Mouse (Mus musculus) mouse embryonic stem cell (cell line): ENCODE results near the gene Mturn.

Experiments used
- in situ Hi-C, 2 experiments: fragments of 300-500 bp; cut with MboI; formaldehyde crosslinking; loops; 1 replicate in 1 of 2; 3 replicates in 1 of 2; pipeline ENCODE4 v1.14.3; 2019 to 2020; ENCODE audit warnings: low sequenced_read_pairs in 2 of 2, low pct_unique_long_range_greater_than_20kb in 1 of 2, mixed read lengths in 1 of 2; ENCODE audit not compliant: unreplicated experiment in 1 of 2

Gene Mturn

GRCm38 (mm10) chr6:54691368-54692116 is 10.1 kb downstream of the Mturn start:
- in situ Hi-C loops = no loop called here

DNA sequence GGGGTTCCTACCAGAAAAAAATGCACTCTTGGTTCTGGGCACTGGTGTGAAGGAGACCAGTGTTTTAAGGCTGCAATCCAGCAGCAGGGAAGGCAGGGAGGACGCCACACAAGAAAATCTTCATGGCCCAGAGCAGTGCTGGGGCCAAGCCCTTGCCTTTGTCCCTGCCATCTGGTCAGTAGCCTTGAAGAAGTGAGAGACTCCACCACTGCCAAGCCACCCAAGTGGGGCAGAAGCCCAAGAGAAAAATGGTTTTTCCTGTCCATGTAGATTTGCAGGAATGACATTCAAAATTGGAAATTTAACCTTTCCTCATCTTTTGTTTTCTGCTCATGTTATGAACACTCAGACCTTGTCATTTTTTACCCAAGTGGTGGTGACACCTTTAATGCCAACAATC is 10.8 kb downstream of the Mturn start:
- in situ Hi-C loops = no loop called here

DNA sequence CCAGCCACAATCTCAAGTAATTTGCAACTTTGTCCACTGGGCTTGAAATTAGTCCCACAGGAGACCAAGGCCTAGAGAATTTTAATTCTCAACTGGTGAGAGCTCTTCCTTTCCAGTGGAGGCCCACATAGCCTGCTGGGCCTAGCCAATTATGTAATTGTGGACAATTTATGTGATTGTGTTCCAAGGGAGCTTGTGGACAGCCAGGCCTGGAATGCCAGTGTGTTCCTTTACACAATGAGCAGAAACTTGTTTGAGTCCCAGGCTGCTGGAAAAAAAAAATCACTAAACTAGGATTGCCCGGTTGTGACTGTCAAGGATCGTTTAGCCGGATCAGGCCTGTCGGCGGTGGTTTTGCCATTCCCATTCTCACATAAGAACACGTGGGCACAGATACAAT is 11.9 kb downstream of the Mturn start:
- in situ Hi-C loops = no loop called here

DNA sequence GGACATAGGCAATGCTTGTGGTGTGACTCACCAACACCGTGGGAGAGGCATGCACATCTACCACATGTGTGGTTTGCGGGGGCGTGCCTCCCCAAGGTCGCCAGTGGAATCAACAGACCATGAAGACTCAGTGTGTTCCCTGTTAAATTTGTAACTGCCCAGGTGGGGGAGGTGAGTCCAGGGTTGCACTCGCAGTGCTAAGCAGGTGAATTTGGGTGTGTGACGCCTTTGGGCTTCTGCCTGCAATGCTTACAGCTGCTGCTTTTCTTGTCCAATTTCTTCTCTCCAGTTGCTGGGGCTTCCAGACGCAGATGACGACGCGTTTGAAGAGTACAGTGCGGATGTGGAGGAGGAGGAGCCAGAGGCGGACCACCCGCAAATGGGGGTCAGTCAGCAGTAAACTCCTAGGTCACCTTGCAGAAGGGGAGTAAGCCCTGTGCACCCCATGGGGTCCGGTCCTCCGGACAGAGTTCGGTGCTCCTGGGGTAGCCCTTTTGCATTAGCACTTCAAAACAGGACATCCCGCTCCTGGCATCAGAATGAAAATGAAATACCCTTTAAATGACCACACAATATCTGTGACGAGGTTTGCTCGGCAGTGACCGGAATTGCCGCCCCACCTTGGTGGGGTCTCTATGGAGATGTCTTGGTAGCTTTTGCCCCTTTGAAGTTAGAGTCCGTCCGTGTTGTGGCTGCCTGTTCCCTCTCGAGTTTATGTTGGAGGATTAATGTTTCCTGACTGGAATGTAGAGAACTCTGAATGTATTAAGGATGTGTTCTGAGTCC is 17.5 kb downstream of the Mturn start:
- in situ Hi-C loops = no loop called here

DNA sequence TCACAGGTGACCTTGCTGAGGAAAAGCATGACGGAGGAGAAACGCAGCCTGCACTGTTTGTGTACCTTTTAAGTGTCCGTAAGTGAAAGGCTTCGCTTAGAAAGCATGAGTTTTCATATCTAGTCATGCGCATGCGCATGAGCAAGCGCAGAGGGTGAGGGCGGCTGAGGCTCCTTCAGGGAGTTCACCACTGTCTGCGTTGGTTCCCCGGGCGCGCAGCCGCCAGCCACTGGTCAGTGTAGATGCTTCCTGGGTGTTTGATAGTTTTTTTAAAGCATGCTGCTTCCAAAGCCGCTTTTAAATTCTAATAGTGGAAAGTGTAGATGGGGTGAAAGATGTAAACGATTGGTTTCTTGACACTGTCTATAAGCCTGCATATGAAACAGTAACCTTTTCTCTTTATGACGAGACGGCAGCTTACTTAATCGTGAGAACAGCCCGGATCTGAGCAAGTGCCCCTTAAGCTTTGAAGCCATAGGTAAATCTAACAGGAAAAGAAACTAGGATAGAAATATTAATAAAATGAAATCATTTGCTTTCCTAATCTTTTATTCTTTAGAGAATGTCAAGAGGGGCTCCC is 18.1 kb downstream of the Mturn start:
- in situ Hi-C loops = loop anchor here in 1 of 2 experiments (10.0 kb wide), 1 partner anchor 215 kb away; no protein-coding TSS in a partner anchor

DNA sequence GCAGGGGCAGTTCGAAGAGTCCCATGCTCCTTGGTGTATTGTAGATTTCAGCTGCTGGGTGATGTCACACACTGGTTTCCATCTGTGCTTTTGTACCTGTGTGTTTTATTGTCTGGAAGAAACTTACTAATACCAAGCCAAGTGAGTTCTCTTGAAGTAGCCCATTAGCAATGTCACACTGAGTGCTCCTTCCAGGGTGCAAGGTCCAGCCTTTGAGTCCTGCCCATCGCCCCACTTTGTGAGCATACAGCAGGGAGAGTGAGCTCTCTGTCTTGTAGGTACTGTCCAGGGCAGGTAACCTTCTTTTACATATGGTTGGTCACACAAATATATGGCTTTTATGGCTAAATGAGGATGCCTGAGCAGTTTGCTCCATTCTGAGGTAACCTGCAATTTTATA is 19.1 kb downstream of the Mturn start:
- in situ Hi-C loops = loop anchor here in 1 of 2 experiments (10.0 kb wide), 1 partner anchor 214 kb away; no protein-coding TSS in a partner anchor

GRCm38 (mm10) chr6:54701901-54702300 is 20.5 kb downstream of the Mturn start:
- in situ Hi-C loops = loop anchor here in 1 of 2 experiments (10.0 kb wide), 1 partner anchor 213 kb away; no protein-coding TSS in a partner anchor

GRCm38 (mm10) chr6:54703633-54704538 is 22.5 kb downstream of the Mturn start:
- in situ Hi-C loops = loop anchor here in 1 of 2 experiments (10.0 kb wide), 1 partner anchor 211 kb away; no protein-coding TSS in a partner anchor

DNA sequence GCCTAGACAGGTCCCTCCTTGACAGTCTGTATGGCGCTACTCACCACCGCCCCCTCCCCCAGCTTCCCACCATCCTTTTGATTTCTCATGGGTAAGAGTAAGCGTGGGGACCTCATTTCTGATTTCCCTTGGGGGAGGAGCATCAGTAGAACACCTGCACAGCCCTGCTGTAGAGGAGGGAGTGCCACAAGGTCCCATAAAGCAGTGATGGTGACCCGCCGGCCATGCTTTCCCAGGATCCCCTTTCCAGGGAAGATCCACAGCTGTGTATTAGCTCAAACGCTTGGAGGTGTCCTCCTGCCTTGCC is 23.1 kb downstream of the Mturn start:
- in situ Hi-C loops = loop anchor here in 1 of 2 experiments (10.0 kb wide), 1 partner anchor 210 kb away; no protein-coding TSS in a partner anchor

DNA sequence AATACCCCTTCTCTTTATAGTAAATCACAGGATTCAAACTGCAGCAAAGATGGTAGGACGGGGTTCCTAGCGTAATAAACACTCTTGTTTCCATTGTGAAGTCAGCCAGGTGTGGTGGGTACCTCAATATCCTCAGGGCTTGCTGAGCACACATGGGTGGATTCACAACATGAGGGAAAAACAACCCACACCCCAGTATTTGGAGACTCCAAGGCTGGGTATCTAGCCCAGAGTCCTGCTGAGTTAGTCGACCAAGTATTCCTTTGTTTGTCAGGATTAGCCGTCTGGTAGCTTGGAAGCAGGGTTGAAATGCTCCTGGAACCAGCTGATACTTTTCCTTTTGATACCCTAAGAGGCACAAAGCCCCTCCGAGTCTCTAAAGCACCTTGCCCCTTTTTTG is 23.4 kb downstream of the Mturn start:
- in situ Hi-C loops = loop anchor here in 1 of 2 experiments (10.0 kb wide), 1 partner anchor 210 kb away; no protein-coding TSS in a partner anchor

GRCm38 (mm10) chr6:54705387-54705909 is 24.0 kb downstream of the Mturn start:
- in situ Hi-C loops = loop anchor here in 1 of 2 experiments (10.0 kb wide), 1 partner anchor 209 kb away; no protein-coding TSS in a partner anchor

- in situ Hi-C loops = loop anchor here in 1 of 2 experiments (10.0 kb wide), 1 partner anchor 209 kb away; no protein-coding TSS in a partner anchor
Measured at GRCm38 (mm10) chr6:54706099-54706498, 24.7 kb downstream of the Mturn start.

GRCm38 (mm10) chr6:54706611-54707172 is 25.3 kb downstream of the Mturn start:
- in situ Hi-C loops = loop anchor here in 1 of 2 experiments (10.0 kb wide), 1 partner anchor 208 kb away; no protein-coding TSS in a partner anchor

GRCm38 (mm10) chr6:54708646-54709045 is 27.2 kb downstream of the Mturn start:
- in situ Hi-C loops = loop anchor here in 1 of 2 experiments (10.0 kb wide), 1 partner anchor 206 kb away; no protein-coding TSS in a partner anchor

DNA sequence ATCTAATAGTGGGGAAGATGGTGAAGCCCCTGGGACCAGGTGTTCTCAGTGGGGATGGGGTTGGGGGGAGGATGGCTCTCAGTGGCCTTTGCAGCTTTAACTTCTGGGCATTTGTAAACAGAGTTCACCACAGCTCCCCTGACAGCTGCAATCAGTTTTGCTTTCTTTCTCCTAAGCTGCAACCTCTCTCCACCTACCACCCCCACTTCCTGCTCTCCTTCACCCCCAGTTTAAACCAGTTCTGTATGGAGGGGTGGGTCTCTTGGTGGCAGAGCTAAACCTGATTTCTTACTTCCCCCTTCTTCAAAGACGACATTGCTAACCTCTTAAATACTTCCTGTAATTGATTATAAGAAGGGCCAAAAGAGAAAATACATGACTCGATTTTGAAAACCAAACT is 34.3 kb downstream of the Mturn start:
- in situ Hi-C loops = no loop called here

DNA sequence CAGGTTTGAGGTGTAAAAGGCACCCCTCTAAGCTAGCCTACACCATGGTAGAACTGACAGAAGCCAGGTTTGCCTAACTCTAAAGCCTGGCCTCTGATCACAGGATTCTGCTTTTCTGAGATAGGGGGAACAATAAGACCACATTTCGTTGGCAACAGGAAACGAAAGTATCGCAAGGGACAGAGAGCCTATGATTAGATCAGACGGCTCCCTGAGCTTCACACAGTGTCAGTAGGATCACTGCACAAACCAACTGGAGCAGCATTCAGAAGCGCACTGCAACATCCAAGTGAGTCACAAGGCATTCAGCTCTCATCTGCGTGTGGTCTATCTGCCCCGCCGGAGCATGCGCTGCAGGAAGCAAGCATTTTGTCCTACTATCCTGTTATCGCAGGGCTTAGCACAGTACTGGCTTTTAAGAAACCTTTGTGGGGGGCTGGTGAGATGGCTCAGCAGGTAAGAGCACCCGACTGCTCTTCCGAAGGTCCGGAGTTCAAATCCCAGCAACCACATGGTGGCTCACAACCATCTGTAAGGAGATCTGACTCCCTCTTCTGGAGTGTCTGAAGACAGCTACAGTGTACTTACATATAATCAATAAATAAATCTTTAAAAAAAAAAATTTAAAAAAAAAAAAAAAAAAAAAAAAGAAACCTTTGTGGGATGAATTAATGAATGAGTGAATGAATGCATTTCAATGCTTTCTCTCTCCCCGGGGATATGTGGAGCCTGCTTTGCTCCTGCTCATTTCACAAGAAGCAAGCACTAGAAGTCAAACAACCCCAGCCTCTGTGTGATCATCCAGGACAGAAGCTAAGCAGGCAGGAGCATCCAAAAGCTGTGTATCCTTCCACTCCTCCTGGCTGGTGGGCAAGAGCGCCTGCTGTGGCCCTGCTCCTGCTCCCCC is 37.6 kb downstream of the Mturn start:
- in situ Hi-C loops = no loop called here
